ENCODE assay signal across 8 mouse cellular contexts in genomic region chr10:127516576-127517260, GRCm38 (mm10). TPM values are rescaled to one million over a fixed set of nuclear protein-coding genes. Genes with fewer than 3 reads are reported as not detected.
DNase-seq lines count a peak whose midpoint lies in the region; ATAC-seq and TF ChIP-seq lines count a peak whose summit lies in the region.

No protein-coding gene starts in this region.

- DNase-seq in forebrain, embryonic 10.5 days (ENCODE audit: extremely low spot score, low spot score), result peak; percentile 53
- DNase-seq in embryonic facial prominence, embryonic 11.5 days (ENCODE audit: low spot score), result no peak
- no peak for DNase-seq in hindbrain, postnatal 0 days (ENCODE audit: low spot score)
- peak; percentile 74 for DNase-seq in lung, postnatal 10 days
- no peak for DNase-seq in thymus, adult 2 months
- no peak for DNase-seq in urinary bladder, postnatal 25 days (ENCODE audit: low spot score)
- DNase-seq in urinary bladder, postnatal 14 days (ENCODE audit: low spot score), result no peak

- peak overlapping the region; percentile 40 for H3K4me3 ChIP-seq in forebrain, embryonic 10.5 days
- no peak overlapping the region for H3K4me3 ChIP-seq in forebrain, embryonic 16.5 days (replicated peaks; ENCODE audit: low read length)
- H3K4me3 ChIP-seq in embryonic facial prominence, embryonic 11.5 days (ENCODE audit: low read depth, low read length), result peak overlapping the region; percentile 25
- no peak overlapping the region for H3K4me3 ChIP-seq in hindbrain, postnatal 0 days (ENCODE audit: low read length)
- no peak overlapping the region for H3K4me3 ChIP-seq in thymus, adult 2 months (ENCODE audit: control insufficient read depth, insufficient read depth, low read length)

- 6% methylated on average over 30 of the region's 30 CpGs for WGBS in forebrain, embryonic 10.5 days
- 11% methylated on average over 30 of the region's 30 CpGs for WGBS in forebrain, embryonic 16.5 days
- WGBS in embryonic facial prominence, embryonic 11.5 days, result 7% methylated on average over 29 of the region's 30 CpGs
- 12% methylated on average over 30 of the region's 30 CpGs for WGBS in hindbrain, postnatal 0 days
- WGBS in thymus, adult 2 months, result 81% methylated on average over 30 of the region's 30 CpGs

- peak overlapping the region; percentile 78 for H3K27ac ChIP-seq in forebrain, embryonic 10.5 days
- H3K27ac ChIP-seq in forebrain, embryonic 16.5 days (ENCODE audit: low read length), result no peak overlapping the region
- no peak overlapping the region for H3K27ac ChIP-seq in embryonic facial prominence, embryonic 11.5 days (replicated peaks; ENCODE audit: low read depth, low read length)
- H3K27ac ChIP-seq in hindbrain, postnatal 0 days, result no peak overlapping the region
- H3K27ac ChIP-seq in thymus, adult 2 months (ENCODE audit: control insufficient read depth, insufficient read depth, low read length), result no peak overlapping the region

- peaks cover 83% of the 10 kb centered on the region for H3K4me1 ChIP-seq in forebrain, embryonic 10.5 days
- H3K4me1 ChIP-seq in forebrain, embryonic 16.5 days (replicated peaks; ENCODE audit: control insufficient read depth, insufficient read depth, low read length), result peaks cover 40% of the 10 kb centered on the region
- H3K4me1 ChIP-seq in embryonic facial prominence, embryonic 11.5 days (ENCODE audit: control insufficient read depth, insufficient read depth, low read length), result peaks cover 31% of the 10 kb centered on the region
- H3K4me1 ChIP-seq in hindbrain, postnatal 0 days (ENCODE audit: insufficient read depth, low read length), result peaks cover 38% of the 10 kb centered on the region
- H3K4me1 ChIP-seq in thymus, adult 2 months (replicated peaks; ENCODE audit: control insufficient read depth, insufficient read depth, low read length), result peaks cover 26% of the 10 kb centered on the region

- peaks cover 93% of the 10 kb centered on the region for H3K27me3 ChIP-seq in forebrain, embryonic 10.5 days (ENCODE audit: poor library complexity, severe bottlenecking)
- peaks cover 13% of the 10 kb centered on the region for H3K27me3 ChIP-seq in forebrain, embryonic 16.5 days (replicated peaks; ENCODE audit: control insufficient read depth, insufficient read depth, low read length)
- peaks cover 34% of the 10 kb centered on the region for H3K27me3 ChIP-seq in embryonic facial prominence, embryonic 11.5 days (ENCODE audit: control insufficient read depth, insufficient read depth, low read length)
- H3K27me3 ChIP-seq in hindbrain, postnatal 0 days (ENCODE audit: insufficient read depth, low read length), result no peaks in the 10 kb centered on the region
- H3K27me3 ChIP-seq in thymus, adult 2 months (ENCODE audit: control insufficient read depth, insufficient read depth, low read length), result peaks cover 5% of the 10 kb centered on the region; the same call in 1 of the 2 replicates

- peaks cover 41% of the 10 kb centered on the region for H3K36me3 ChIP-seq in forebrain, embryonic 10.5 days (replicated peaks)
- H3K36me3 ChIP-seq in forebrain, embryonic 16.5 days (ENCODE audit: control insufficient read depth, insufficient read depth), result peaks cover 2% of the 10 kb centered on the region; the same call in 1 of the 2 replicates
- no peaks in the 10 kb centered on the region; the same call in 1 of the 2 replicates for H3K36me3 ChIP-seq in embryonic facial prominence, embryonic 11.5 days (replicated peaks; ENCODE audit: control insufficient read depth, insufficient read depth, low read depth, low read length)
- peaks cover 5% of the 10 kb centered on the region for H3K36me3 ChIP-seq in hindbrain, postnatal 0 days (ENCODE audit: insufficient read depth, low read length)
- H3K36me3 ChIP-seq in thymus, adult 2 months (ENCODE audit: control insufficient read depth, insufficient read depth, low read length), result no peaks in the 10 kb centered on the region

- no peak overlapping the region for H3K4me2 ChIP-seq in forebrain, embryonic 16.5 days (ENCODE audit: low read length)
- H3K4me2 ChIP-seq in embryonic facial prominence, embryonic 11.5 days (ENCODE audit: low read depth, low read length), result peak overlapping the region; percentile 36
- peak overlapping the region; percentile 35; the same call in 1 of the 2 replicates for H3K4me2 ChIP-seq in hindbrain, postnatal 0 days (ENCODE audit: low read depth, low read length)

- no peak for TF ChIP-seq CTCF in hindbrain, postnatal 0 days (IDR thresholded peaks at IDR 0.05; ENCODE audit: low read depth)
- TF ChIP-seq CTCF in thymus, adult 2 months (IDR thresholded peaks at IDR 0.05; ENCODE audit: borderline replicate concordance, control insufficient read depth, extremely low read depth, insufficient read depth, low read length, poor library complexity), result no peak

- peaks cover 11% of the 10 kb centered on the region; the same call in 1 of the 2 replicates for H3K9me3 ChIP-seq in forebrain, embryonic 10.5 days
- no peaks in the 10 kb centered on the region for H3K9me3 ChIP-seq in forebrain, embryonic 16.5 days (ENCODE audit: control insufficient read depth, low read length)
- H3K9me3 ChIP-seq in embryonic facial prominence, embryonic 11.5 days (replicated peaks; ENCODE audit: control insufficient read depth, low read length), result no peaks in the 10 kb centered on the region
- H3K9me3 ChIP-seq in hindbrain, postnatal 0 days (ENCODE audit: low read length), result no peaks in the 10 kb centered on the region

- TF ChIP-seq POLR2A in thymus, adult 2 months (IDR thresholded peaks at IDR 0.05; ENCODE audit: control insufficient read depth, extremely low read depth, insufficient read depth, low read length, poor library complexity), result no peak

- ATAC-seq in forebrain, embryonic 16.5 days, result no peak
- no peak for ATAC-seq in embryonic facial prominence, embryonic 11.5 days (replicated peaks; ENCODE audit: insufficient number of reproducible peaks, low FRiP score, low TSS enrichment, low read depth)
- ATAC-seq in hindbrain, postnatal 0 days, result no peak

- no peak overlapping the region for H3K9ac ChIP-seq in forebrain, embryonic 16.5 days (replicated peaks; ENCODE audit: low read depth, low read length)
- H3K9ac ChIP-seq in embryonic facial prominence, embryonic 11.5 days (replicated peaks; ENCODE audit: low read length), result peak overlapping the region; percentile 40; the same call in 1 of the 2 replicates
- peak overlapping the region; percentile 13; the same call in 1 of the 2 replicates for H3K9ac ChIP-seq in hindbrain, postnatal 0 days (replicated peaks; ENCODE audit: low read length)

RNA-seq across cellular contexts. Expression of gene Ndufa4l2, which starts 2.0 kb away (rescaled TPM):
- polyA plus RNA-seq in forebrain, embryonic 10.5 days (2016; fragmentation: Nextera tagmentation; extraction: Ambion mirVana), result 2.6 and 2.9 TPM in 2 replicates
- 17.6 and 21.3 TPM in 2 replicates for polyA plus RNA-seq in forebrain, embryonic 16.5 days (2015; fragmentation: Nextera tagmentation; extraction: Ambion mirVana)
- 2.1 and 2.8 TPM in 2 replicates for polyA plus RNA-seq in embryonic facial prominence, embryonic 11.5 days (2014; fragmentation: Nextera tagmentation; extraction: Ambion mirVana)
- total RNA-seq in hindbrain, postnatal 0 days (2014; rRNA removed), result 11.0 and 21.9 TPM in 2 replicates
- 16.7 and 17.4 TPM in 2 replicates for polyA plus RNA-seq in hindbrain, postnatal 0 days (2015; fragmentation: Nextera tagmentation; extraction: Ambion mirVana)
- polyA plus RNA-seq in thymus, adult 2 months (2012; rRNA removed), result 6.2 and 13.5 TPM in 2 replicates

RNA-seq across cellular contexts. Expression of gene Shmt2, which starts 5.5 kb away (rescaled TPM):
- polyA plus RNA-seq in forebrain, embryonic 10.5 days (2016; fragmentation: Nextera tagmentation; extraction: Ambion mirVana), result 124 and 129 TPM in 2 replicates
- 78.9 and 80.4 TPM in 2 replicates for polyA plus RNA-seq in forebrain, embryonic 16.5 days (2015; fragmentation: Nextera tagmentation; extraction: Ambion mirVana)
- polyA plus RNA-seq in embryonic facial prominence, embryonic 11.5 days (2014; fragmentation: Nextera tagmentation; extraction: Ambion mirVana), result 68.7 and 73.5 TPM in 2 replicates
- 66.1 and 91.1 TPM in 2 replicates for total RNA-seq in hindbrain, postnatal 0 days (2014; rRNA removed)
- 49.7 and 49.9 TPM in 2 replicates for polyA plus RNA-seq in hindbrain, postnatal 0 days (2015; fragmentation: Nextera tagmentation; extraction: Ambion mirVana)
- 171 and 198 TPM in 2 replicates for polyA plus RNA-seq in thymus, adult 2 months (2012; rRNA removed)

RNA-seq across cellular contexts. Expression of gene Stac3, which starts 15.2 kb away (rescaled TPM):
- 0.30 and 0.41 TPM in 2 replicates for polyA plus RNA-seq in forebrain, embryonic 10.5 days (2016; fragmentation: Nextera tagmentation; extraction: Ambion mirVana)
- 0.98 and 1.8 TPM in 2 replicates for polyA plus RNA-seq in forebrain, embryonic 16.5 days (2015; fragmentation: Nextera tagmentation; extraction: Ambion mirVana)
- polyA plus RNA-seq in embryonic facial prominence, embryonic 11.5 days (2014; fragmentation: Nextera tagmentation; extraction: Ambion mirVana), result 0.49 TPM in 1 of 2 replicates, not detected in the other
- 0.68 and 3.7 TPM in 2 replicates for total RNA-seq in hindbrain, postnatal 0 days (2014; rRNA removed)
- polyA plus RNA-seq in hindbrain, postnatal 0 days (2015; fragmentation: Nextera tagmentation; extraction: Ambion mirVana), result 1.4 and 1.7 TPM in 2 replicates
- 2.2 and 3.9 TPM in 2 replicates for polyA plus RNA-seq in thymus, adult 2 months (2012; rRNA removed)

RNA-seq across cellular contexts. Expression of gene Nxph4, which starts 17.6 kb away (rescaled TPM):
- 3.0 and 9.5 TPM in 2 replicates for polyA plus RNA-seq in forebrain, embryonic 10.5 days (2016; fragmentation: Nextera tagmentation; extraction: Ambion mirVana)
- polyA plus RNA-seq in forebrain, embryonic 16.5 days (2015; fragmentation: Nextera tagmentation; extraction: Ambion mirVana), result 32.5 and 36.0 TPM in 2 replicates
- 4.4 and 6.9 TPM in 2 replicates for polyA plus RNA-seq in embryonic facial prominence, embryonic 11.5 days (2014; fragmentation: Nextera tagmentation; extraction: Ambion mirVana)
- total RNA-seq in hindbrain, postnatal 0 days (2014; rRNA removed), result 26.0 and 33.5 TPM in 2 replicates
- polyA plus RNA-seq in hindbrain, postnatal 0 days (2015; fragmentation: Nextera tagmentation; extraction: Ambion mirVana), result 134 and 146 TPM in 2 replicates
- 0.06 and 0.20 TPM in 2 replicates for polyA plus RNA-seq in thymus, adult 2 months (2012; rRNA removed)

Comparison
In these comparisons a context has a peak if more than half of its experiments do, and no peak if none do; other contexts are left out.
1. H3K4me3 ChIP-seq: peak in forebrain, embryonic 10.5 days (single experiment) and embryonic facial prominence, embryonic 11.5 days (single experiment); none in forebrain, embryonic 16.5 days (single experiment), hindbrain, postnatal 0 days (single experiment) and thymus, adult 2 months (single experiment).
2. DNase-seq: peak in forebrain, embryonic 10.5 days (single experiment) and lung, postnatal 10 days (single experiment); none in embryonic facial prominence, embryonic 11.5 days (single experiment), hindbrain, postnatal 0 days (single experiment), thymus, adult 2 months (single experiment), urinary bladder, postnatal 25 days (single experiment) and urinary bladder, postnatal 14 days (single experiment).